Mouse (Mus musculus): ENCODE data around the gene Cxcl16.

DNA sequence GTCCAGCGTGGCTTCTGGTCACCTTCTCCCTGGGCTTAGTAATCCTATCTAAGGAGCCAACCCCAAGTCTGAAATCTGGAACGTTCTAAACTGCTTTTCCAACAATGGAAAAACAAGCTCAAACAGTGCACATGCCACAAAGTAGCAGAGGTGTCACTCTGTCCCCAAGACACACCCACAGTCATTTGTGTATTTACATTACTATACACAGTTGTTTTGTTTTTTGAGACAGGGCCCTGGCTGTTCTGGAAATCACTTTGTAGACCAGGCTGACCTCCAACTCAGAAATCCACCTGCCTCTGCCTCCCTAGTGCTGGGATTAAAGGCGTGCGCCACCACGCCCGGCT, 49.5 kb downstream of the Cxcl16 start:
- no peak for TF ChIP-seq POLR2A (IDR thresholded peaks at IDR 0.05; ENCODE audit: low read depth, low read length)
- no peak for TF ChIP-seq CTCF (conservative IDR thresholded peaks at IDR 0.05; ENCODE audit: insufficient read depth, insufficient read length, low read depth, low read length)
